Mouse (Mus musculus): ENCODE measurements around the gene Tacstd2.
"Not testable (repeated sequence)": the region's sequence is repeated elsewhere in the genome, so short reads cannot be mapped to it uniquely, and the experiment has no call there.

Gene Tacstd2

DNA sequence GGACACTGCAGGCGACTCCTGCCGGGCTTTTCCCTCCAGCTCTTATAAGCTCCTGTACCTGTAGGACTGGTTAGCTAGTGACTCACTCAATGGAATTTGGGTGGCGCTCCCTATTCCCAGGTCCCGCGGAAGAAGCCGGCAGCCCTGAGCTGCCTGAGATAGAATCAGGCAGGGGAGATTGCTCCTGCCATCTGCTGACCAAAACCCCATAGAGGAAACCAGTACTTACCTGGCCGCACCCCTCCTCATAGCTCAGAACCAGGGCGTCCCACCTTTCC, at the start of gene Tacstd2:
TSS of gene Tacstd2 (minus strand) at position 20 of the 278 bp plus-strand sequence.
- peak; percentile 37 for DNase-seq

DNA sequence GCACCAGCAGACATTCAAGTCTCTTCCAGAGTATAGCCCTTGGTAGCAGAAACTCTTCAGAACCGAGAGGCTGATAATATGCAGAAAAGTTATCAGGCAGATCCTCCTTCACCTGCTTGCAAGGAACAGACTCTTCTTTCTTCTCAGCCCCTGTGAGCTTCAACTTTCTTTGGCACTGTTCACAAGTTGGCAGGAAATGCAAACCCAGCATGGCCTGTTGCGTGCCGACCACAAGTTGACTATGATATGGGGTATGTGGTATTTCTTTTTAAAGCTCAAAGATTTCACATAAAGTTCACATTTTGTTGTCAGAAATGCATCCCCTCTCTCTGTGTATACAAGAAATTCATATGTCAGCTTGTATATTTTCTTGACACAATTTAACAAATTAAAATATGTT, 30.7 kb upstream of the Tacstd2 start:
- no peak for DNase-seq

DNA sequence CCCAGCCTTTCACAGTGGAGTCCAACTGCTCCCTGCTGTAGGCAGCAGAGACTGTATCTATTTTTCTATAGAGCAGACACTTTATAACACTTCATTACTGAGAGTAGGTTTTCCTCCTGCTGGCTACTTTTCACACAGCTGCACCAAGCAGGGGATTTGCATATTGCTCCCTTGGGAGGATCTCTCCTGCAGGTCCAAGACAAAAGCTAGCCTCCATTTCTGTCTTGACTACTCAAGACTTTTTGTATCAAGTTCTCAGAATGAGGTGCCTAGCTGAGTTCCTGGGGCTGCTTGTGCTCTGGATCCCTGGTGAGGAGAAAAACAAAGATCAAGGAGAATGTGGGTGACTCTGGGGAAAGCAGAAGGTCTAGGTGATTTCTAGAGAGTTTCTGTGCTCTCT, 19.8 kb upstream of the Tacstd2 start:
- DNase-seq: no peak

DNA sequence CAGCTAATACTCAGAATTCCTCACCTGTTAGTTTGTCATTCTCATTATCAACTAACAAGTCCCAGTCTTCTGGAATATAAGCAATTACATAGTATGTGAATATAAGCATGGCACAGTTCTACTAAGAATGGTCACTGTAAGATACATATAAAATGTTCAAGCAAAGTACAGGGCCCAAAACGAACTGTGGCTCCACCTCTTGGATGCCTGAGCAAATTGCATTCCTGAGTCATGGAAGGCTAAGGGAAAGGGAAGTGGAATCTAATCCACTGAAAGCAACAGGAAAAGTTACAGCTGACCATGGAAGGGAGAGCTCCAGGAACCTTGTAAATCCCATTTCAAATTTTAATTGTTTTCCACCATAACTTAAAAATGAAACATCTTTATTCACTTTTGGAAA, 14.0 kb upstream of the Tacstd2 start:
- no peak for DNase-seq

DNA sequence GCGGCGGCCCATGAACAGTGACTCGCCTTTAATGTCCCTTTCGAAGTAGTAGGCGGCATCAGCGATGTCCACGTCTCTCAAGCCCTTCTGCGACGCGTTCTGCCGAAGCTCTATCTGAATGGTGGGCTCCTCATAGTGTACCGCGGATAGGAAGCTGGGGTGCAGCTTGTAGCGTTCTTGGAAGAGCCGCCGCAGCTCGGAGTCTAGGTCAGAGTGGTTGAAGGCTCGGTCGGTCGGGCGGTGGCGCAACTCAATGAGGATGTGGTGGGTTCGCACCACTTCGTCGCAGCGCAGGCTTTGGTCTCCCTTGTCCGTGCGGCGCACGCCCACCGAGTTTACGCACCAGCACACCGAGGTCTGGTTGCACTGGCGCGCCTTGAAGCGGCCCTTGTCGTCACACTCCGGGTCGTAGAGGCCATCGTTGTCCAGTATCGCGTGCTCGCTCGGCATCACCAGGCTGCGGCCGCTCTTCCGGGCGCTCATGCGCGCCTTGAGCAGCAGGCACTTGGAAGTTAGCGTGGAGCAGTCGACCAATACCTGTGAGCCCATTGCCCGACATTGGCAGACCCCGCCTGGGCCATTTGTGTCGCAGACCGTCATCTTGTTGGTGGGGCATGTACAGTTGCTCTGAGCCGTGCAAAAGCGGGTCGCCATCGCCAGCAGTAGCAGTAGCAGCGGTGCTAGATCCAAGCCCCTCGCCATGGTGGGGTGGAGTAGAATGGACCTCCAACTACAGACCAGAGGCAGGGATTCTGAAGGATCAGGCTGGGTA, 405 bp downstream of the Tacstd2 start:
- no peak for DNase-seq

DNA sequence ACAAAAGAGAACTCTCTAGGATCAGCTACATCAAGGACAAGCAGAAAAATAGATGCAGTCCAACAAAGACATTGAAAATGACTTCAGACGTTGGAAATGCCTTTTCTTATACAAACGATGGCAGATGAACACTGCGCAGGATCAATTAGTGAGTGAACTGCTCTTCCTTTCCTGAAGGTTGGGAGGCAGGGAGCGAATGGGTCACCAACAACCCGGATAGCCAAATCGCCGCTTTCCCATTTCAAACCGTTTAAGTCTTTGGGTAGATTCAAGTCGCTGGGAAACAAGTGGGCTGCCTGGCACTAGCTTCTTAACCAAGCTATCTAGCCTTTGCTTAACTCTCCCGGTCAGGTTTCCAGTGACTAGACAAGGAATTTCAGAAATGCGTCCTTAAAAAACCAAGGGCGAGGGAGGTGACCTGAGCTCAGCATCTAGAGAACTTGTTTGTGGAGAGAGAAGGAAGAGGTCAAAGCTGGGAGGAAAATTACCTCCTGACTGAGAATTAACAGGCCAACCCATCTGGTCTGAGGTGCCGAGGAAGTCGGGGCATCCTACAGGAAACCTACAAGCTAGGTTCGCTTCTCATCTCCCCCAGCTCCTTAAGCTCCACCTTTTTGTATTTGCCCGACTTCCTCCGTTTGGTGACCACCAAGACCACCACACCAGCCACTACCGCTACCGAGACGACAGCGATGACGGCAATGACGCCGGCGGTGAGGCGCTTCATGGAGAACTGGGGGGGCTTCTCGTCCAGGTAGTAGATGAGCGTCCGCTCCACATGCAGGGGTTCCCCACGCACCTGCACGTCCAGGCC, 1.2 kb downstream of the Tacstd2 start:
- DNase-seq: peak; percentile 26

DNA sequence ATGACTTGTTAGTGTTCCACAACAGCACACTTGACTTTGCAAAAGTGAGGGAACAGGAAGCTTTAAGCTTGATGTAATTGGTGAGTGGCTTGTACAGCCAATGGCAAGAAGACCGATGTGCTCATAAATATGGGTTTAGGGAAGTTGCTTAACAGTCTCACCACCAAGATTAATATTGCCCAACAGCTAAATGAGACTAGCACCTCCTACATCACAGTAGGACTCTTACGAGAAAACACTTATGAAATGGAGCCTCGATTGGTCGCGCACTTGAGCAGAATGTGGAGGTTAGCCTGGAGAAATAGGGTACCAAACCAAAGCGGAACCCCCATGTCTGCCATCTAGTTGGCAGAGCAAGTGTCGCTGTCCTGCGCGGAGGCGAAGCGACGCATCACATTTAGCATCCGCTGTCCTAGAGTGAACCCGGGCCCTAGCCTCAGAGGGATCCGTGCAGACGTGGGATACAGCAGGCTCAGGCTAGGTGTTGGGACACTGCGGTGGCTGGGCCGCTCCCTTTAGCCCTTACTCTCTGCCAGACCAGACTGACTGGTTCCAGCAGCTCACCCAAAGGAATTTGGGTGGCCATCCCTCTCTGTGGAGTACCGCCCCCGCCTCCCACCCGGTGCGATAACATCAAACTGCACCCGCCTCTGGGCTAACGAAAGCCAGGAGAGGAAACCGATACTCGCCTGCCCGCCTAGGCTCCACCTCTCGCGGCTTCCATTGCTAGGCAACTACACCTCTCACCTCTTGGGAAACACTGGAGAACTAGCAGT, 2.7 kb downstream of the Tacstd2 start:
- peak; percentile 59 for DNase-seq

DNA sequence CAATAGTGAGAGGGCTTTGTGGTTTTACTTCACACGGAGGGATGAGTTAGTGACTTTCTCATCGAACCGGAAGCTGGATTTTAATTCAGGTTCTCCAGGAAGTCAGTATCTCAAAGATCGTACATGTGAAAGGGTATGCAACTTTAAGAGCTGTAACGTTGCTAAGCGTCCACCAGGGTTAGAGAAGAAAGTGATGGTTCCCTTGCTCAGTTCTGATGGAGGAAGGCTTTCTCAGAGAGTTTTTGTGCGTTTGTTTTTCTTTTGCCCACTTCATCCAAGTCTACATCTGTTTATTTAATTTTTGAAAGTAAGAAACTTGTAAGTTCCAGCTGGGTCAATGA, 3.8 kb downstream of the Tacstd2 start:
- DNase-seq: no peak

DNA sequence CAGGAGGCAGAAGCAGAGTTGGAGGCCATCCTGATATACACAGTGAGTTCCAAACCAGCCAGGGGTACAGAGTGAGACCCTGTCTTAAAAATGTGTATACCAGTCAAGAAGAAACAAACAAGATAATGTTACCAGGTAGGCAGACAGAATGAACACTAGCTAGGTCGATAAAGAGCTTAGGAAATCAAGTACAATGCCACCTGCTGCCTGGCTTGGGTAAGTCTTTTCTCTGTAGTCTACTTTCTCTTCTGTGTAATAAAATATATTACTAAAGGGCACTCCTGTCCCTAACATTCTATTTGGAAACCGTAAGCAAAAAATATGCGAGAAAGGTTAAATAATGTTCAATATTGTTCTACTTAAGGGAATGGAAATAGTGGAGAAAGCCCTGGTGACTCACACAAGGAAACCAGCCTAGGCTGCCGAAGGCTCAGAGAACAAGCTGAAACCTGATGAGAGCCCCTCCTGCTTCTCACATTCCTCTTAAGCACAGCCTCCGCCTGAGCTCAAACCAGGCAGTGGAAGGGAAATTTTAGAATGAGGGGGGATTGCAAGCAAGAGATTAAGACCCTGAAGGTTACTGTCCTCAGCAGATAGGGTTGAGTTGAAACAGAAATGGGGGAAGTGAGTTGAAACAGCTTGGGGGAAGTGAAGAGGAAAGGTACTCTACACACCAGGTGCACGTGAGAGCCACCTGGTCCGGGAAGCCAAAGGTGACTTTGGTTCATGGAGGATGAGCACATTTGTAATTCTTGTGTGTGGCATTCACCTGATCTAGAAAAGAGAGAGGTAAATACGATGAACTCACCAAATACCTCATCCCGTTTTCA, 4.4 kb downstream of the Tacstd2 start:
- DNase-seq: peak; percentile 48

DNA sequence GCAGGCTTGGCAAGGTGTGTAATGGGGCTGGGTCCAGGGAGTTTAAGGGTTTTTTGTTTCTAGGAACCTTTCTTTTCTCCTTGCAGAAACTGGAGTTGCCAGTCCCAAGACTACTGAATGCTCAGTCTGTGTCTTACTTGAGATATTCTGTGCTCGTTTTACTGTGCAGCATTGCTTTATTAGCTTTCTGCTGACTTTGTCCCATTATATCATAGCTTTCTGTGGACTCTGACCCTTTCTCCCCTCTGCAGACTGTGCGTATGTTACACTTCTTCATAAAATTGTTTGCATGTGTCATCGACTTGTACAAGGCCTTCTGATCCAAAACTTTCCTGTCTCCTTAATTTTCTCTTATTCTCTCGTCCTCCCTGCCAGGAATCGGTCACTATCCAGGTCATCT, 9.2 kb downstream of the Tacstd2 start:
- DNase-seq: no peak

DNA sequence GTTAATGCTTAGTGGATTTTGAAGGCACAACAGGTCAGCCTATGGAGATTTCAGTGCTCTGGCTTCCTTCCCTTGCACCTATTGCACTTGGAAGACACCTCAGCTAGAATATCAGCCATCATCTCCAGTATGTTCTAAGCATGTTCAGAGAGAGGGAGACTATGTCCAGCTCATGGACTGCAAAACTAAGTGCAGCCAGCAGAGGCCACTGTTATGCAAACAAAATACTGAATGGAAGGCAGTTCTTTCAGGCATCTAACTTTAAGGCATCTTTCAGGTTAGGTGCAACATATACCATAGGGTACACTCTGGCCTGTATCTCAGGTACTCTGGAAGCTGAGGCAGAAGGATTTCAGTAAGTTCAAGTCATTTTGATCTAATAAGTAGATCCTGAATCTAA, 24.8 kb downstream of the Tacstd2 start:
- peak; percentile 68 for DNase-seq

DNA sequence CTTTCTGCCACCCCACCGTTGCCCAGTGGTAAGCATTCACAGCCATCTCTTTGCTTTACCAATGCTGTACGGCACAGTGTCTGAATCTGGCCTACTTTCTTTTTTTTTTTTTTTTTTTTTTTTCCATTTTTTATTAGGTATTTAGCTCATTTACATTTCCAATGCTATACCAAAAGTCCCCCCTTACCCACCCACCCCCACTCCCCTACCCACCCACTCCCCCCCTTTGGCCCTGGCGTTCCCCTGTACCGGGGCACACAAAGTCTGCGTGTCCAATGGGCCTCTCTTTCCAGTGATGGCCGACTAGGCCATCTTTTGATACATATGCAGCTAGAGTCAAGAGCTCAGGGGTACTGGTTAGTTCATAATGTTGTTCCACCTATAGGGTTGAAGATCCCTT, 33.7 kb downstream of the Tacstd2 start:
- not testable (repeated sequence) for DNase-seq

DNA sequence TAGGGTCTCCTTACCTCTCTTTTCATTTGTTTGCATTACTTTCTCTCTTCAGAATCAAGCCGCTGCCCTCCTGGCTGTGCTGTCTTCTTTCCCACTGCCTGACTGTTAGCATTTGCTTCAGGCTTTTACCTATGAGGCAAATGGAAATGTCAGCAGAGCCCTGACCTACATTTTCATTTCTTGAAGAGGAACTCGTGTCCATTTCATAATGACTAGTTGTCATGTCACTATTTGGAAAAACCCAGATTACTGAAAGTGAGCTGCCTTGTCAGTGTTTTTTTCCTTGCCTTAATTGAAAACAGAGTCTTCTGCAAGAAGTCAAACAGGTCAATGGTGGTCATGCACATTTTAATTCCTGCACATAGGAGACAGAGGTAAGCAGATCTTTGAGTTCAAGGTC, 43.8 kb downstream of the Tacstd2 start, which contains the start of gene Il23r:
TSS of gene Il23r (minus strand) at position 101 of the 400 bp plus-strand sequence.
- no peak for DNase-seq
